Mouse (Mus musculus) gastrocnemius, postnatal 25 days (tissue): ENCODE measurements around the gene BC025920. TPM values are rescaled to one million over a fixed set of nuclear protein-coding genes. Genes with fewer than 3 reads are reported as not detected.

ENCODE experiments used
- DNase-seq: peaks from one replicate; pipeline ENCODE4 v3.0.0; 2022
- long read RNA-seq, 2 experiments: library from polyadenylated mRNA; stranded (forward); transcript quantifications; one replicate each; pipeline ENCODE4 v2.0.0; 2021
- total RNA-seq, 2 experiments: library from RNA; stranded (reverse); gene quantifications; 1 replicate in 1 of 2; 2 replicates in 1 of 2; pipeline ENCODE4 v1.2.3; 2021

Gene BC025920
- 1 to 10 TPM; 1.8 to 2.5 TPM for total RNA-seq
- long read RNA-seq, experiment 1 = 0 reads
- long read RNA-seq, experiment 2, partial matches to known transcripts = 0 of 3 reads
- long read RNA-seq, experiment 2, other reads (novel, unspliced or antisense) = 3 of 3 reads

DNA sequence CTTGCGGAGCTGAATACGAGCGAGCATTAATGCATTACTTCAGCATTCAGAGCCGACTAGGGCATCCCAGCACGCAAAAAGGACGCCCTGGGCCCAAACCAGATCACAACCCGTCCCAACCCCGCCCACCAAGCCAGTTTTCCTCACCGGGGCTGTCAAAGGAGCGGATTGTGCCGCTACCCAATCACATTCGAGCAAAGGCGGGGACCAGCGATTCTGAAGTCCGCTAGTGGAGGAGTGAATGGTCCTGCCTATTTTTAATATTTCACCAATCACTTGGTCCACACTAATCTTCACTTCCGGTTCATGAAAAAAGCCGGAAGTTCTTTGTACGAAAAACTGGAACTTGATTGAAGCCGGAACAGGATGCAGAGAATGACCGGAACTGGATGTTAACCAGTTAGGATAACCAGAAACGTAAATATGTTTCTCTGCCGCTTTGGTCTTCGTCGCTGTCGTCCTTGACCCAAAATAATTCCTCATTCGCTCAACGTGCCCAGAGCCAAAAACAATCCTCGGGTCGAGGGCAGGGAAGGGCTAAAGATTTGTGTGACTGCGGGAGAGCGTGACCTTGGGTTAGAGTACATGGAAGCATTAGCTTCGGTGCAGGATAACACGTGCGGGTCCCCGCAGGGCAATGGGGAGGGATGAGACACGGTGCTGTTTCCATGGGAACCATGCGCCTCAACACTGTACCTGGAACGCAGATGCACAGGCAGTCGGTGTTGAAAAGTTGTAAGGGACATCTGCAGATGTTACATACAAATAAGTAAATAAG is at the start of gene BC025920:
Gene BC025920, plus strand, starts transcription at position 297 of the 778 bp plus-strand sequence.
- peak; percentile 97 for DNase-seq

DNA sequence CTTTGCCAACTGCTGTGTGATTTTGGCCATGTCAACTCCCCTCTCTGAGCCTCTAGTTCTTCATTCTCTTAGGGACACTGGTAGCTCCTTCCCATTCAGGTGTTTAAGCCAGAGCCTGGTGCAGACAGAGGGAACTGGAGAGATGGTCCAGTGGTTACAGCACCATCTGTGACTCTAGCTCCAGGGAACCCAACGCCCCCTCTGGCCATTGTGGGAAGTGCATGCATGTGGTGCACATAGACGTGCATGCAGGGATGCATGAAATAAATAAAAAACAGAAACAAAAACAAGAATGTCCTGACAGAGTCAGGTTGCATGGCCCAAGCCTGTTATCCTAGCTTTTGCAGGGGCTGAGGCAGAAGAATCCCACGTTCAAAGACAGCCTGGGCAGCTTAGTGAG is 49.8 kb upstream of the BC025920 start:
- no peak for DNase-seq

DNA sequence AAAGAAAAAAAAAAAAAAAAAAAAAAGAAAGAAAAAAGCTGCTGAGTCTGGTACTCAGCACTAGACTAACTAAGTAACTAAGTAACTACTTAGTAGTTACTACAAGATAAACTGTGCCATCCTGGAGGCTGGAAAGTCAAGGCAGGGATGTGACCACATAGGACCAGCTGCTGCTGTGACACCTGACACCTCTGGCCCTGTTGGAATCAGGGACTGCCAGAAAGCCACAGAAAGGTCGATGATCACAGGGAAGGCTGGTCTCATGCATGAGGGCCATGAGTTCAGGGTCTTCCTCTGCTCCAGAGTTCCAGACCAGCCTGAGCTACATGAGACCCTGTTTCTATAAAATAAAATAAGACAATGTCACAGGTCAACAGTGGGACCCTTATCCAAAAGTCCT is 48.6 kb upstream of the BC025920 start:
- DNase-seq = peak; percentile 14

GRCm38 (mm10) chr10:81559163-81559626 is 46.9 kb upstream of the BC025920 start, which contains the start of gene Aes:
Gene Aes, plus strand, starts transcription at chr10:81559488.
- DNase-seq = peak; percentile 83

GRCm38 (mm10) chr10:81559627-81560539 is 46.2 kb upstream of the BC025920 start:
- peak; percentile 79 for DNase-seq

- peak; percentile 68 for DNase-seq
Observed at GRCm38 (mm10) chr10:81560719-81561459, 45.2 kb upstream of the BC025920 start.

DNA sequence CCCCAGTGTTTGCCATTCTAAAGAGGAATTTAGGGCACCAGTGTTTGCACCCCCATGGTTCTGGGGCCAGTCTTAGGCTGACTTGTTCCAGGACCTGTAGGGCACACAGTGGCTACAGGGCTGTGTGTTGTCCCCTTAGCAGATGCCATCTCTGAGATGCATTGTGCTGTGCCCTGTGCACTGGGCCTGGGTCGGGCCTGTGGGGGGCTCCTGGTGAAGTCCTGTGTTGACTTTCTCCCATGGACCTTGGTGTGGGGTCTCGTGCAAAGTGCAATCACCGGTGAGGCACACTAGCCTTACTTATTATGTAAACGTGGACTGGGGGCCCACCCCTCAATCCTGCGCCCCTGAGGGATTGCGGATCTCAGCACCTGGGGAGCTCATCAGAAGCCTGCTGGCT is 43.7 kb upstream of the BC025920 start:
- no peak for DNase-seq

- peak; percentile 22 for DNase-seq
Observed at GRCm38 (mm10) chr10:81563481-81563880, 42.6 kb upstream of the BC025920 start.

DNA sequence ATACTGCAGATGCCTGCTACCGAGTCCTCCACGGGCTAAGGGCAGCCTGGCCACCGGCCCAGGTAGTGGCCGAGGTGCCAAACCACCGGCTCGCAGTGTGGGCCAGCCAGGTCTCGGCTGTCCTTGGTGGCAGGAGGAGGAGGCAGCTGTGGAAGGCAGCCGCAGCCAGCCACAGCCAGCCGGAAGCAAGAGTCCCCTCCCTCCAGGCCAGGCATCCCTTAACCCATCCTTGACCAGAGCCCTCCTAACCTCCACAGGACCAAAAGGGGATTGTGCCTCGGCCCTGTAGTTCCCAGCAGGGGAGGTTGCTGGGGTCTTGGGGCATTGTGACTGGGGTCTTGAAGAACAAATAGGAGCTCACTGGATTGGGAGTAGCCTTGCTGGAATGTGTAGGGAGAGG is 41.9 kb upstream of the BC025920 start:
- DNase-seq = peak; percentile 78

DNA sequence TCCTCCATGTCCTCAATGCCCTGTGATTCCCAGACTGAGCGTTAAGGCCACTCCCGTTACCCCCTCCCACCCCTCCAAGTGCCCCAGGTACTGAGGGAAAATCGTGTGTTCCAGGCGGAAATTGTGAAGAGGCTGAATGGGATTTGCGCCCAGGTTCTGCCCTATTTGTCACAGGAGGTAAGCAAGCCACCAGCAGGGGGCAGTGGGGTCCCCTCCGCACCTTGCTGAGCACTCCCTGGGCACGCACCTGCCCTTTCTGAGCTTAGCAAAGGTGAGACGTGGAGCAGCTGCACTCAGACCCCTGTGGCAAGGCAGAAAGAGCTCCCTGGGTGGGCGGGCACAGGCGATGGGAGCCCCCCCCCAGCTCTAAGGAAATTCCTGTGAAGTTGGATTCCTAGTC is 41.3 kb upstream of the BC025920 start:
- DNase-seq = peak; percentile 40

DNA sequence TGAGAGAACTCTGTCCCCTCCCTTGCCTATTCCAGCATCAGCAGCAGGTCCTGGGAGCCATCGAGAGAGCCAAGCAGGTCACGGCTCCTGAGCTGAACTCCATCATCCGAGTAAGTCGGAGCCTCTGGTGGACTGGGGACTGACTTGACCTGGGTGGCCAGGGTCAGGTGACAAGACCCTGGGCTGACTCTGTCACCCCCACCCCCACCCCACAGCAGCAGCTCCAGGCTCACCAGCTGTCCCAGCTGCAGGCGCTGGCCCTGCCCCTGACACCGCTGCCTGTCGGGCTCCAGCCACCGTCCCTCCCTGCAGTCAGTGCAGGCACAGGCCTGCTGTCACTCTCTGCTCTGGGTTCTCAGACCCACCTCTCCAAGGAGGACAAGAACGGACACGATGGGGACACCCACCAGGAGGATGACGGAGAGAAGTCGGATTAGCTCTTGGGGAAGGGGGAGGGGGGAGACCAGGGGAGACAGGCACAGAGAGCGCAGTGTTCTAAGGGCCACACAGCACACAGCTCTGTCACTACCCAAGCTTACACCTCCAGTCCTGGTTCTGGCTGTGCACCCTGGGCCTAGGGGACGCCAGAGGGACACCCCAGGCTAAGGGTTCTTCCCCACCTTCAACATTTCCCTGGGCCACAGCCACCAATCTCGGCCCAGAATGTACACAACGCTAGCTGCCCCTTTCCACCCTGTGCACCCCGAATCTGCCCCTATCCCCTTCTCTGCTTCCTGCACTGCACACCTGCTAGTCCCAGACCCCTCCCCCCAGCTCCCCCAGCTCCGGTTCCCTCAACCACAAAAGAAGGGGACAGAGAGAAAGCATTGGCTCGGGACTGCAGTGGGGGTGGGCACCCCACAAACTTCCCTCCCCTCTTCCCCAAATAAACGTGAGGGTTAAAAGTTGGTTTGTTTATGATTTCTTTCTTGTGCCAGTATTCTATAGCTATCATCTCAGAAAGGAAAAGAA is 40.5 kb upstream of the BC025920 start:
- peak; percentile 40 for DNase-seq

DNA sequence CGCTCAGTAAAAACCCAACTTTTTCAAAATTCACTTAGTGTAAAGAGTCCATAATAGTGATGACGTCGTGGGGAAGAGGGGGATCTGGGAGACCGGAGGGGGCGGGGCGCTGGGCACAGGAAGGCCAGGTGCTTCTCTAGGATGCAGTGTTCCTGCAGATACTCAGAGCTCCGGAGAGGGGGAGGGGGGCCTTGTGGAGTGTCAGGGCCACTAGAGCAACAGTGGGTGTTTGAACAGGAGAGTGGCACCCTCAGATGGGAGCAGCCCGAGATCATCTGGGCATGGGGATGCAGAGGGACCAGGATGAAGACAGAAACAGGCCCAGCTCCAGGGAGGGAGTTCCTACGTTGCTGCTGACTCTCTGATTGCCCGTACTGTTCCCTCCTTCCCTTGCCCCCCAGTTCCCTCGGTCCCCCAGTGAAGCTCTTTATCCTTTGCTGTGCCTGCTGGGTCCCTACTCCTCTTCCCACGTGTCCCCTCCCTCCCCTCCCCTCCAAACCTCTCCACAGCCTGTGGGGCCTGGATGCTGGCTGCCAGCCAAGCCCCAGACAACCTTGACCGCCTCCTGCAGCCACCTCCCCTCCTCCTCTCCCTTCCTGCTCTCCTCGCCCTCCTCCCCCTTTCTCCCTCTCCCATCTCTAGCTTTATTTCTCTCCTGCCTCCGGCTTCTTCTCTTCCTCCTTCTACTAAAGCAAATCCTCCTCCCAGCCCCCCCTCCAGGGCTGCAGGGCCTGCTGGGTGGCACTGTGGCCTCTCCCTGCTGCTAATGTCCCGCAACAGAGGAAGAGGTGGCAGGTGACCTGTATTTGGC is 37.5 kb upstream of the BC025920 start:
- no peak for DNase-seq

GRCm38 (mm10) chr10:81569507-81570237 is 36.4 kb upstream of the BC025920 start:
- no peak for DNase-seq

- DNase-seq = no peak
Observed at GRCm38 (mm10) chr10:81570238-81570800, 35.8 kb upstream of the BC025920 start.

DNA sequence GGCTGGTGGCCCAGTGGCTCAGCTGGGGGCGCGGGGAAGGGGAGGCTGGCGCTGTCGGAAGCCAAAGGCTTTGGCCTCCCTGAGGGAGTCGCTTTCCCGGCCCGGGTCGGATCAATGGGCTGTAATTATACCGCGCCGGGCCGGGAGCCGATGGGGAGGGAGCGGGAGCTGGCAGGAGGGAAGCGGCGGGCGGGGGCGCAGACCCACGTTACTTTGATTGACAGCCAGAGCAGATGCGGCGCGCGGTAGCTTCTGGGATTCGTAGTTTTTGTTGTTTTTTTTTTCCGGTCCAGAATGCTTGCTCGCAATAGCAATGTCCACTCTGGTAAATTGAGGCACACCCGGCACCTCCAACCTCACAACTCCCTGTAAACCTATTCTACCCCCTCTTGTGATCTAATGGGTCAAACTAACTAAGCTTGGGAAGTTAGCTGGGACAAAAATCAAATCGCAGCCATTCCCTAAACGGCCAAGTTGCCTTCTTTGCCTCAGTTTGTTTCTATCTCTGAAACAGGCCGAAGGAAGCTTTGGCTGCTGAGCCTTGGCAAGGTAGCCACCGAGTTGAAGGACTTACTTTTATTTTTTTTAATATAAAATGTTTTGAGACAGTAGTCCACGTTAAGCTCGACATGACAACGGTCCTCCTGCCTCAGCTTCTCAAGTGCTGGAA is 35.1 kb upstream of the BC025920 start:
- peak; percentile 94 for DNase-seq

GRCm38 (mm10) chr10:81571501-81571876 is 34.6 kb upstream of the BC025920 start:
- DNase-seq = peak; percentile 99

DNA sequence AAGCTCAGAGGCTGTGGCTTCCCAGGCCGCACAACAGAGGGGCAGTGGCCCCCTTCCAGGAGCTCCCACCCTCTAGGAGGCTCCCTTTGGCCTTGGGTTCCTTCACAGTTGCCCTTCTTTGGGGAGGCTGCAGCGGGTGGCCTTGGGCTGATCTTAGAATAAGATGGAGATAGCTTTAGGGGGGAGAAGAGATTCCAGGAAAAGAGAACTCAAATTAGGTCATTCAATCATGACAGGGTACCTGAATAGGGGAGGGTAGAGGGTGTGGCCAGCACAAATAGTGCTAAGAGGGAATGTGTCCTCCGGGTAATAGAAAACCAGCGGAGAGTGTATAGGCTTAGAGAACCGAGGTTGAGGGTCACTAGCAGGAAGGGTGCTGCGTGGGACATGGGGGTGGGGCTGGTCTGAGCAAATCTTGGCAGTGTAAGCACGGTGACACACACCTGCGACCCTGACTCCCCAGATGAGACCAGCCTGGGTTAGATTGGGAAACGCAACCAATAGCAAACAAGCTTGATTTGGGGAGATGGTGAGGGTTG is 33.9 kb upstream of the BC025920 start:
- DNase-seq = no peak

- DNase-seq = peak; percentile 73
Observed at GRCm38 (mm10) chr10:81572975-81573374, 33.1 kb upstream of the BC025920 start.
